Mouse (Mus musculus): ENCODE results near the gene Tsnaxip1. TPM values are rescaled to one million over a fixed set of nuclear protein-coding genes. Genes with fewer than 3 reads are reported as not detected.

Tsnaxip1 gene
- 0.17 and 0.28 TPM in 2 replicates for polyA plus RNA-seq (2015; fragmentation: Nextera tagmentation; extraction: Ambion mirVana)

DNA sequence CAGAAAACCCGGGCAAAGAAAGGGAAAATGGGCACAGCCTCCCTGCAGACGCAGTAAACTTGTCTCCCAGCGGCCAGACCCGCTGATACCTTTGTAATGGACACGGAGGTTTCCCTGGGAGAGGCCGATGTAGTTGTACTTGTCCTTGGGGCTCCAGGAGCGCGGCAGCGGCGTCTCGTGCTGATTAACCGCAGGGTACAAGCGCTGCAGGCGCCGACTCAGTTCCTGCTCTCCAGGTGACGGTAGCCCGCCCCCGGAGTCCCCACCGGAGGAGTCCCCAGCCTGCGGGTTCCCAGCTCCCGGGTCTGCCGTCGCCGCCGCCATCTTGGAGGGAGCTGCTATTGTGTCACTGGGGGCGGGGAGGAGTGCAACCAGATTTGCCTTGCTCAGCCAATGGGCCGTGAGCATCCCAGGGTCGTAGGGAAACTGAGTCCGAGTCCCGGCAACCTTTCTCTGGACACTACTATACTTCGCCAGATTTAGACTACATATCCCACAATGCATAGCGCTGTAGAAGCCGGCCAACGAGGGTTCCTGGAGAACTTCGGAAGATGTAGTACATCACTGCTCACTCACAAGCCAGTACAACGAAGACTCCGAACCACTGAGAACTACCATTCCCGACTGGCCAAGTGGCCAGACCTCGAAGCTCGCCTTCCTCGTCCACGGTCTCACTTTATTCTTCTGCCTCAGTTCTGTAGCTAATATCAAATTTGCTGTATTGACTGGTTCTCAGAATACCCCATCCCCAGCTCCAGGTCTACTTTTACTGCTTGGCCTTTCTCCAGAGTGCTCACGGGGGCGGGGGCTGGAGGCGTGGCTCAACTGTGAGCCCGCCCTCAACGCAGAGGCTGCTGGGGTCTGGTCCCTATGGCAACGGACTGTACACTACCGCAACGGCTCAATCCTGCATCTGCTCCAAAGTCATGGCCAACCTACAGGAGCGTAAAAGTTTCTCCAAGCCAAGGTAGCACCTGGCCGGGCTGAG, at the start of gene Tsnaxip1, which contains the start of gene Ranbp10:
TSS of gene Tsnaxip1 (plus strand) at position 871 of the 988 bp plus-strand sequence.
TSS of gene Ranbp10 (minus strand) at position 490 of the 988 bp plus-strand sequence.

GRCm38 (mm10) chr8:105853178-105853577, 25.6 kb downstream of the Tsnaxip1 start, which contains the start of gene Cenpt:
Gene Cenpt, minus strand, starts transcription at chr8:105853278.

GRCm38 (mm10) chr8:105854715-105855216, 27.2 kb downstream of the Tsnaxip1 start, which contains the start of gene Thap11:
Gene Thap11, plus strand, starts transcription at chr8:105855132.

GRCm38 (mm10) chr8:105860143-105860981, 32.8 kb downstream of the Tsnaxip1 start, which contains the start of gene Nutf2:
Gene Nutf2, plus strand, starts transcription at chr8:105860580.

DNA sequence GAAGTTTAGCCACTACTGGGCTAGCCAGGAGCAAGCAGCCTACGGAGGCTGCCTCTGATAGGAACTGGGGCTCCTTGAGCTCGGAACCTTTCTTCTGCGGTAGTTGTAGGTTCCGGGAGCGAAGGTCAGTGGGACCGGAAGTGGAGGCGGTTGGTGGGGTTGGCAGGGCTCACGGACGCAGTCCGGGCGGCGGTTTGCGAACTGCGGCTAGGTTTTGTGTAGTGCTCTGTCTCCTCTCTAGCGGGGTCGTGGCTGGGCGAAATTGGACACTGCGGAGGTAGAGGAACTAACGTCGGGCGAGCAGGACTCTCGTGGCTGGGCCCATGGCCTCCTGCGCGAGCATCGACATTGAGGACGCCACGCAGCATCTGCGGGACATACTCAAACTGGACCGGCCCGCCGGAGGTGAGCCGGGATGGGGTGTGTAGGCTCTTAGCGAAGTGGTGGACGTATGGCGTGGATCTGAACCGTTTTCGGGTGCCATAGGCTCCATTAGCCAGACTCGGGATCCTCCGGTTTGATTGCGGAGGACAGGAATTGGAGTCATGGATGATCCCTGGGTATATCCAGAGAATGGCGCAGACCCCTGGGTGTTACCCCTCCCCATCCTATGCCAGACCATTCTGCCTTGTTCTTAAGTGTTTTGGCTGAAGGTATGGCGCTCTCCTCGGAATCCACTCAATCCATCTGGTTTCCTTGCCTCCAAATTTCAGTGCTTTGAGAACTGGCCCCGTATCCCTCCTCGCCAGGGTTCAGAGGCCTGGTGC, 53.4 kb downstream of the Tsnaxip1 start, which contains the start of gene Edc4:
TSS of gene Edc4 (plus strand) at position 128 of the 767 bp plus-strand sequence.

DNA sequence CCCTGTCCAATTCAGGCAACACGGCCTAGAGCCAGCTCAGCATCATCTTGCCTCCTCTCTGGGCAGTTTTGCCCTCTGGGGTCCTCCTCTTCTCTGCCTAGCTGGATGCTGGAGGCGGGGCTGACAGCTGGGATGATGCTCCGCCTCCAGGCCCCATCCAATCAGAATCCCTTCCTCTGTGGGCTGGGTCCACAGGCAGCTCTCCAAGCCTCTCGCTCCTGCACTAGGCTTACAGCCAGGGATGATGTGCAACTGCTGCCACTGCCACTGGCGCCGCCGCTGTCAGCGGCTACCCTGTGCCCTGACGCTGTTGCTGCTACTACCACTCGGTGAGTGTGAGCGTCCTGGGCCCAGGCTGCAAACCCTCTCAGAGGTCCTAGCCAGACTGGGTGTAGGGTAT, 65.8 kb downstream of the Tsnaxip1 start, which contains the start of gene Nrn1l:
TSS of gene Nrn1l (plus strand) at position 229 of the 400 bp plus-strand sequence.

Other genes starting within 250 kb of the Tsnaxip1 start
- 15.6 and 18.2 TPM in 2 replicates for gene Ripor1, start 222.5 kb upstream of the Tsnaxip1 start, polyA plus RNA-seq (2015; fragmentation: Nextera tagmentation; extraction: Ambion mirVana)
- 40.0 and 44.9 TPM in 2 replicates for gene Ctcf, start 191.2 kb upstream of the Tsnaxip1 start, polyA plus RNA-seq (2015; fragmentation: Nextera tagmentation; extraction: Ambion mirVana)
- gene Agrp, start 190.3 kb upstream of the Tsnaxip1 start, polyA plus RNA-seq (2015; fragmentation: Nextera tagmentation; extraction: Ambion mirVana) = 0.27 and 0.62 TPM in 2 replicates
- 0.04 and 0.10 TPM in 2 replicates for gene Carmil2, start 141.5 kb upstream of the Tsnaxip1 start, polyA plus RNA-seq (2015; fragmentation: Nextera tagmentation; extraction: Ambion mirVana)
- 24.6 and 25.1 TPM in 2 replicates for gene Acd, start 126.6 kb upstream of the Tsnaxip1 start, polyA plus RNA-seq (2015; fragmentation: Nextera tagmentation; extraction: Ambion mirVana)
- 11.9 and 12.2 TPM in 2 replicates for gene Pard6a, start 126.6 kb upstream of the Tsnaxip1 start, polyA plus RNA-seq (2015; fragmentation: Nextera tagmentation; extraction: Ambion mirVana)
- not detected in 2 replicates for gene 4933405L10Rik, start 120.1 kb upstream of the Tsnaxip1 start, polyA plus RNA-seq (2015; fragmentation: Nextera tagmentation; extraction: Ambion mirVana)
- 3.2 and 3.8 TPM in 2 replicates for gene Enkd1, start 119.5 kb upstream of the Tsnaxip1 start, polyA plus RNA-seq (2015; fragmentation: Nextera tagmentation; extraction: Ambion mirVana)
- 5.0 and 7.8 TPM in 2 replicates for gene Gfod2, start 69.1 kb upstream of the Tsnaxip1 start, polyA plus RNA-seq (2015; fragmentation: Nextera tagmentation; extraction: Ambion mirVana)
- gene Ranbp10, start 381 bp upstream of the Tsnaxip1 start, polyA plus RNA-seq (2015; fragmentation: Nextera tagmentation; extraction: Ambion mirVana) = 9.3 and 9.6 TPM in 2 replicates
- 9.9 and 12.2 TPM in 2 replicates for gene Cenpt, start 25.5 kb downstream of the Tsnaxip1 start, polyA plus RNA-seq (2015; fragmentation: Nextera tagmentation; extraction: Ambion mirVana)
- gene Thap11, start 27.4 kb downstream of the Tsnaxip1 start, polyA plus RNA-seq (2015; fragmentation: Nextera tagmentation; extraction: Ambion mirVana) = 52.0 and 52.7 TPM in 2 replicates
- gene Nutf2, start 32.8 kb downstream of the Tsnaxip1 start, polyA plus RNA-seq (2015; fragmentation: Nextera tagmentation; extraction: Ambion mirVana) = 158 and 164 TPM in 2 replicates
- gene Edc4, start 53.1 kb downstream of the Tsnaxip1 start, polyA plus RNA-seq (2015; fragmentation: Nextera tagmentation; extraction: Ambion mirVana) = 20.2 and 22.6 TPM in 2 replicates
- gene Nrn1l, start 65.8 kb downstream of the Tsnaxip1 start, polyA plus RNA-seq (2015; fragmentation: Nextera tagmentation; extraction: Ambion mirVana) = 1.2 and 1.7 TPM in 2 replicates
- 16.8 and 17.0 TPM in 2 replicates for gene Pskh1, start 72.7 kb downstream of the Tsnaxip1 start, polyA plus RNA-seq (2015; fragmentation: Nextera tagmentation; extraction: Ambion mirVana)
- 0.32 TPM in 1 of 2 replicates, not detected in the other for gene Ctrl, start 106.1 kb downstream of the Tsnaxip1 start, polyA plus RNA-seq (2015; fragmentation: Nextera tagmentation; extraction: Ambion mirVana)
- 36.6 and 38.1 TPM in 2 replicates for gene Psmb10, start 110.7 kb downstream of the Tsnaxip1 start, polyA plus RNA-seq (2015; fragmentation: Nextera tagmentation; extraction: Ambion mirVana)
- gene Lcat, start 115.7 kb downstream of the Tsnaxip1 start, polyA plus RNA-seq (2015; fragmentation: Nextera tagmentation; extraction: Ambion mirVana) = 0.49 and 0.66 TPM in 2 replicates
- gene Slc12a4, start 138.4 kb downstream of the Tsnaxip1 start, polyA plus RNA-seq (2015; fragmentation: Nextera tagmentation; extraction: Ambion mirVana) = 15.2 and 16.0 TPM in 2 replicates
- not detected in 2 replicates for gene Dpep3, start 151.7 kb downstream of the Tsnaxip1 start, polyA plus RNA-seq (2015; fragmentation: Nextera tagmentation; extraction: Ambion mirVana)
- 15.0 and 15.5 TPM in 2 replicates for gene Dus2, start 163.6 kb downstream of the Tsnaxip1 start, polyA plus RNA-seq (2015; fragmentation: Nextera tagmentation; extraction: Ambion mirVana)
- not detected in 2 replicates for gene Dpep2nb, start 178.2 kb downstream of the Tsnaxip1 start, polyA plus RNA-seq (2015; fragmentation: Nextera tagmentation; extraction: Ambion mirVana)
- 11.5 and 14.0 TPM in 2 replicates for gene Ddx28, start 184.2 kb downstream of the Tsnaxip1 start, polyA plus RNA-seq (2015; fragmentation: Nextera tagmentation; extraction: Ambion mirVana)
- gene Nfatc3, start 231.1 kb downstream of the Tsnaxip1 start, polyA plus RNA-seq (2015; fragmentation: Nextera tagmentation; extraction: Ambion mirVana) = 2.9 and 3.2 TPM in 2 replicates